Mouse (Mus musculus) T-helper 17 cell (primary cell): ENCODE data around the gene Efna1.

ENCODE experiments used
- in situ Hi-C, 2 experiments: fragments of 300-600 bp; cut with MboI, MseI; formaldehyde crosslinking; loops; 1 replicate in 1 of 2; 2 replicates in 1 of 2; pipeline ENCODE4 v1.15.1; 2025; ENCODE audit warnings: high pct_unique_total_duplicates in 2 of 2

Efna1 gene

GRCm38 (mm10) chr3:89280050-89280605, 814 bp downstream of the Efna1 start:
- in situ Hi-C loops, result loop anchor here (5.0 kb wide), 1 partner anchor 33 kb away; the partner anchor contains the start of genes Krtcap2 (in 2 of the 2) and Trim46 (in 2 of the 2)

- in situ Hi-C loops, result no loop called here
Observed at GRCm38 (mm10) chr3:89279153-89279890, 1.6 kb downstream of the Efna1 start.

- in situ Hi-C loops, result no loop called here
Observed at GRCm38 (mm10) chr3:89278643-89279042, 2.3 kb downstream of the Efna1 start.

DNA sequence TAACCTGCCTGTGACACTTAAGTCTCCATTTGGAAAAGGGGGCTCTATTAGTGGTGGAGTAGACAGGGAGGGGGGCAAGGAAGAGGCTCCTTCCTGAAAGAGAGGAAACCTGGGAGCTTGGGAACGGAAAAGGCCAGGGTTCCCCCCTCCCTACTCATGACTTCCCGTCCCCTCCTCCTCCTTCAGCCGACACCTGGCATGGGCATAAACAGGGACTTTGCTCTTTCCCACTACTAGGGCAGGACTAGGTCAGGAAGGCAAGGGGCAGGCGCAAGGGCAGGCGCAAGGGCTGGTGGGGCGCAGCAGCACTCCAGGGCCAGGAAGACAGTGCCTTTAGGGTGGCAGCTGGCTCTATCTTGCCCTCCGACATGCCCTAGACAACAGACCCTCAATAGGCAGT, 2.8 kb downstream of the Efna1 start:
- in situ Hi-C loops, result no loop called here

DNA sequence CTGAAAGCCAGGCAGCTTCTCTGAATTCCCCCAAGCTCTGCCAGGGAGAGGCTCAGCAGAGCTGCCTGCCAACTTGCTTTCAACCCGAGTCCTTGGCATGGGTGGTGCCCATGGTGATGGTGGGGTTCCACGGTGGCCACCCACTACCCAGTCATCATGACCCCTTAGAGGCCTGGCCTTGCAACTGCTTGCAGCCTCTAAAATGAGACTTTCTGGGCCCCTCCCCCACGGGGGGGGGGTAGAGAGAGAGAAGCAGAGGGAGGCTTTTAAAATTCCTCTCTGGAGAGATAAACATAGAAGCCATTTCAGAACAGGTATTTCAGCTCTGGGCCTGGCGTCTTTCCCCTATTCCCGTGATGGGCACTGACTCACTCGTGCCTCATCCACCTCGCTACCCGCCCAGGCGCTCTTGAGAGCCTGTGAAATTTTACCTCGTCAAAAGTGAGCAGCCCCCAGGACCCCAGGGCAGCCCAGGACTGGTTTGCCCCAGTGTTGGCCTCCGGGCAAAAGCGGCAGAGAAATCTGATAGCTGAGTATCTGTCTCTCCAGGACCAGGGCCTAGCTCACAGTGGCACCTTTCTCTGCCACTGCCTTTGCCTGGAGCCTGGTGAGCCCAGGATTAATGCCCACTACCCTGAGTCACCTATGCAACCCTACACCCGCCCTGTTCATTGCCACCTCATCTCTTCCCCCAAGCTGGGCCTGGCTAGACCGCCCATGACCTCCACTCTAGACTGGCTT, 3.5 kb downstream of the Efna1 start:
- in situ Hi-C loops, result no loop called here

DNA sequence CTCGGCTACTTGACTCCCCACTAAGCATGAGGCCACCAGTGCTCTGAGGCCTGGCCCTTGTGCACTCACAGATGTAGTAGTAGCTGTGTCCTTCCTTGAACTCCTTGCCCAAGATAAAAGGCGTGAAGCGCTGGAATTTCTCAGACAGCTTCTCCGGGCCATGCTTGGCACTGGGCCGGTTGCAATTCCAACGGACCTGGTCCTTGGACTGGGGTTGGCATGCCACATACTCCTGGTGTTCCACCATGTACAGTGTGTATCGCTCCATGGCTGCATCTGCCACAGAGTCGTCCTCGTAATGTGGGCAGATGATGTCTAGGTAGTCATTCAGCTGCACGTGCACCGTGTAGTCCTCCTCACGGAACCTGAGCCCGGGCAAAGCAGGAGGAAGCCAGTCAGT, 4.9 kb downstream of the Efna1 start:
- in situ Hi-C loops, result no loop called here

- in situ Hi-C loops, result no loop called here
Observed at GRCm38 (mm10) chr3:89271760-89272159, 9.2 kb downstream of the Efna1 start.

GRCm38 (mm10) chr3:89270891-89271290, 10.1 kb downstream of the Efna1 start:
- in situ Hi-C loops, result no loop called here

DNA sequence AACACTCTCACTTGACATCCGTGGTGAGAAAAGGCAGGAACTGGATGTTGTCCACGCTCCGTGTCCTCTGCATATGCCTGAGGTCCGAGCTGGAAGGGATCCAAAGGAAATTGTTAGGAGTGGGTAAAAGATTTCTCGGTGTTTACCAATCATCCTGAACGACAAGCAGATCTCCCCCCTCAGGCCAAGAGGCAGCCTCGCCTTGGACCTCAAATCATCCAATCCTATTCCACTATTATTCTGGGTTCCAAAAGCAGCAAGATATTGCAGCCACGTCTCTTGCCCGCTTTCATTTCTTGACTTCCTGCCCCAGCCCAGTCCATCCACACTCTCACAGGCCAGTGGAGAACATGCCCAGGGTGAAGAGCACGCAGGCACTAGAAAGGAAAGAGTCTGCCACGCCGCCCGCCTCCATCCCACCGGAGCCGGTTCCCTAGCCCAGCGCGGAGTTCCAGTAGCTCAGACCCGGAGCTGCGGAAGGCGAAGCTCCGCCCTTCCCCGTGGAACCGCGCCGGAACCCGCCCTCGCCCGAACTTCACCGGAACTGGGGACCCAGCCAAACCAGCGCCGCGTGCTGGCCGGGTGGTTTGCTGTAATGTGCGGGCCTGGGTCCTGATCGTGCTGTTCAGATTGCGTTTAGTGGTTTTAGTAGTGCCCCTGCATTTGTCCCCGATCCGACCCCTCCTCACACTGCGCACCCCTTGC, 10.7 kb downstream of the Efna1 start, which contains the start of gene Slc50a1:
Gene Slc50a1, minus strand, starts transcription at position 520 of the 705 bp plus-strand sequence.
- in situ Hi-C loops, result no loop called here

DNA sequence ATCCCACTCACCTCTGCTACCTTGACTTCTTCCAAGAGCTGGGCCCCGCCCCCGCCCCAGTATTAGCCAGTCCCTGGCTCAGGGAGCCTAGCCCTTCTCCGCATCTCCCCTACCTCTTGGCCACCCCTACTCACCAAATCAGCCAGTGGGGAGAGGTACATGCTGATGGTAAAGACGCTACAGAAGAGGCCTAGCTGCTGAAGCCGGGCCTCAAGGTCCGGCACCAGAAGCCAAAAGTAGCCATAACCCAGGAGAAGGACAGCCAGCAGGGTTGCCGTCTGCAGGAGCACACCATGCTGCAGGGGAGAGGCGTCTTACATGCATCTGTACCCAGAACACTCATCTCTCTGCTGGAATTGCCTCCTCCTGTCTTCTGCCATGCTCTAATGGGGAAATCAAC, 12.0 kb downstream of the Efna1 start:
- in situ Hi-C loops, result no loop called here

GRCm38 (mm10) chr3:89266439-89266893, 14.5 kb downstream of the Efna1 start:
- in situ Hi-C loops, result no loop called here

GRCm38 (mm10) chr3:89262417-89262816, 18.5 kb downstream of the Efna1 start:
- in situ Hi-C loops, result no loop called here

GRCm38 (mm10) chr3:89260211-89260610, 20.7 kb downstream of the Efna1 start:
- in situ Hi-C loops, result no loop called here

GRCm38 (mm10) chr3:89259076-89259475, 21.9 kb downstream of the Efna1 start, which contains the start of gene Dpm3:
Dpm3 (plus strand) TSS chr3:89259358.
- in situ Hi-C loops, result no loop called here

GRCm38 (mm10) chr3:89256177-89256576, 24.8 kb downstream of the Efna1 start:
- in situ Hi-C loops, result no loop called here

GRCm38 (mm10) chr3:89254994-89255393, 25.9 kb downstream of the Efna1 start:
- in situ Hi-C loops, result no loop called here

GRCm38 (mm10) chr3:89251365-89251895, 29.5 kb downstream of the Efna1 start:
- in situ Hi-C loops, result no loop called here

- in situ Hi-C loops, result no loop called here
Observed at GRCm38 (mm10) chr3:89250435-89251040, 30.4 kb downstream of the Efna1 start.

- in situ Hi-C loops, result loop anchor here (5.0 to 10.0 kb wide), 4 partner anchors 35 to 1357 kb away; partner anchors contain the start of genes Efna1 (in 2 of the 2), Gm42674 (in 1 of the 2), S100a4 (in 1 of the 2) and S100a5 (in 1 of the 2)
Observed at GRCm38 (mm10) chr3:89247466-89247865, 33.5 kb downstream of the Efna1 start.

DNA sequence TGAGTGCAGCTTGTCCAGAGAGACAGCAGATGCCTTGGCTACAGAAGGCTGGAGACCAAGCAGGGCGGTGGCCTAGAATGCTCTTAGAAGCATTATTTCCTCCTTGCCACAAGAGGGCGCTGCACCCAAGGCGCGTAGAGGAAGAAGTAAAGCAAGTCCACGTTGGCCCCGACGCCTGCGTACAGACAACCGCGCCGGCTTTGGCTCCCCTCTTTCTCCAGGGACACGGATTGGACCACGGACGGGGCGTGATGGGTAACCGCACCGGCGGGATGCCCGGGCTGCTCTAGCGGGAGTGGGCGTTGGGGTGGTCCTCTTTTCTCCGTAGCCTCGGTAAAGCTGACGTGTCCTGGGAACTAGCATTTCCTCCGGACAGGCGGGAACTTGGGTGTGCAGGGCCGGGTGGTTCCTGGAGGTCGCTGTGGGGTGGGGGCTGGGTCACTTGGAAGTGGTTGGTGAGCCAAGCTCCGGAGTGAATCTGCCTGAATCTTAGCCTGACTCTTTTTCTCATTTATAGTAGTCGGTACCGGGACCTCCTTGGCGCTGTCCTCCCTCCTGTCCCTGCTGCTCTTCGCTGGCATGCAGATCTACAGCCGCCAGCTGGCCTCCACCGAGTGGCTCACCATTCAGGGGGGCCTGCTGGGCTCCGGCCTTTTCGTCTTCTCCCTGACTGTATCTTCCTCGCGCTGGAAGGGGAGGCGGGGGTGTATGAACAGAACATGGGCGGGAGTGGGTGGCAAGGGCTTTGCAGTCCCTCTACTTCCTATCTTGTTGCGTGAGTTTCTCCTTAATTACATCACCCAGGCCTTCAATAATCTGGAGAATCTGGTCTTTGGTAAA, 34.5 kb downstream of the Efna1 start, which contains the start of gene Trim46:
Gene Trim46, minus strand, starts transcription at position 49 of the 840 bp plus-strand sequence.
- in situ Hi-C loops, result loop anchor here (5.0 to 10.0 kb wide), 4 partner anchors 36 to 1358 kb away; partner anchors contain the start of genes Efna1 (in 2 of the 2), Gm42674 (in 1 of the 2), S100a4 (in 1 of the 2) and S100a5 (in 1 of the 2)
